Mouse (Mus musculus): ENCODE measurements around the gene Limch1.

- TF ChIP-seq CTCF (IDR thresholded peaks at IDR 0.05; ENCODE audit: low read depth, low read length), result no peak
- no peak for TF ChIP-seq POLR2A (IDR thresholded peaks at IDR 0.05; ENCODE audit: extremely low read depth, insufficient read depth, low read length)
Observed at GRCm38 (mm10) chr5:67095153-67095552, 349.5 kb downstream of the Limch1 start.
